Mouse (Mus musculus) ES-CJ7 (cell line): ENCODE data around the gene Tmsb15l.
"Not testable (repeated sequence)": the region's sequence is repeated elsewhere in the genome, so short reads cannot be mapped to it uniquely, and the experiment has no call there.

Source experiments
- DNase-seq: peaks from one replicate; pipeline ENCODE4 v3.0.0; 2011; ENCODE audit warnings: low read depth, low spot score

The Tmsb15l gene

DNA sequence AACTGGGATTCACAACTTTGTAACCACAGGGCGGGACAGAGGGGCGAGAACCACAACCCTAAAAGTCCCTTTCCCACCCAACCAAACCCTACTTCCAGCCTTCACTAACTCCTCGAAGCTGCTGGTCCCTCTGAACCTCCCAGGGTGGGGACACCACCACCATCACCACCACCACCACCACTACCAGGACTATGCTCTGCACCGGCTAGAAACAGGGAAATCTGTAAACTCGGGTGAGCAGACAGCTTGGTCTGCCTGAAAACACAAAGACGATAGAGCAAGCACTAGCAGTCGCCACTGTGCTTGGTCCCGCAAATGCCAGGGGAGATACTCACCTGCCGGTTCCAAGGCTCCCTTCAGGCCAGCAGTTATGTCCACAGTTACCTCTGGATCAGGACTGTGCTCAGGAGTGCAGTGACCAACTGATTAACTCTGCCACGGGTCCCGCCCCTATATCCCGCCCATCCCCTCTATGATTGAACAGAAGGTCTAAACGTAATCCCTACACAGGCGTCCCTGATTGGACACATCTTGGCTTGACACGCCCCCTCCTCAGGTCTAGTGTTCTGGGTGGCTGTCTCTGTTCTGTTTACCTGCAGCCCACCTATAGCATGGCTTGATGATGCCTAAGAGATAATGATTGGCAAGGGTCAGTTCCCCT, at the start of gene Tmsb15l, which contains the start of gene Tmsb15b1:
TSS of gene Tmsb15l (minus strand) at position 446 of the 661 bp plus-strand sequence.
TSS of gene Tmsb15b1 (minus strand) at position 451 of the 661 bp plus-strand sequence.
- peak; percentile 84 for DNase-seq

DNA sequence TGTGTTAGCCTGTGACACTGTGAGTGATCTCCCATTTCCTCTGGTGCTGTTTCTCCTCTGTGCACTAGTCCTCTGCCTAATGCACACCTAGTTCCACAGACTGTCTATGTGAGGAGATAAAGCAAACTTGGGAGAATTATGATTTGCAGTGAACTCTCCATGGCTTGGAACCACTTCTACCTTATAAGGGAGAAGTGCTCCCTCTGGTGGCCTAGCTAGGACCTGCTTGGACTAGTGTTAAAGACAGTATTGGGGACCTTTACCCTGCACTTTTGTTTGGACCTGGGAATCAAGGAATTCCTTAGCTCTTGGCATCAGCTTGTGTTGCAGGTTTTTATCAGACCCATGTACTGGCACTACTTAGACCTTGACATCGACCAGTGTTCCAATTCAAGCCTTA, 42.6 kb upstream of the Tmsb15l start:
- peak; percentile 68 for DNase-seq

DNA sequence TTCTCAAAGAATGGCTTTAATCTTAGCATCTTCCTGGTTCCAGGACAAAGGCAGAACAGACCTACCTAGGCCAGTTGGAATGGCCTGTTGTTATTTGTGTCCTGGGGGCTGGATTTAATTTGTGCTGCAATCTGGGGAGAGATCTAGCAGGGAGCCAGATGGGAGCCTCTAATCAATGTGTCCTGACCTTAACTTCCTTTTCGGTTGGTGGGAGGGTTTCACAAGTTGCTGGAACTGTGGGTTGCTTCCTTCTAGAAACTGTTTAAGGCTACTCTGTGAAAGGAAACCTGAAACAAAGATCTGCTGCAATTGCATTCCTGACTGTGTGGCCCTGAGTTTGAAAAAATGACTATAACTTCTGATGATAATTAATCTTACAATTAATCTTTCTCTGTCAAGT, 41.0 kb upstream of the Tmsb15l start:
- no peak for DNase-seq

DNA sequence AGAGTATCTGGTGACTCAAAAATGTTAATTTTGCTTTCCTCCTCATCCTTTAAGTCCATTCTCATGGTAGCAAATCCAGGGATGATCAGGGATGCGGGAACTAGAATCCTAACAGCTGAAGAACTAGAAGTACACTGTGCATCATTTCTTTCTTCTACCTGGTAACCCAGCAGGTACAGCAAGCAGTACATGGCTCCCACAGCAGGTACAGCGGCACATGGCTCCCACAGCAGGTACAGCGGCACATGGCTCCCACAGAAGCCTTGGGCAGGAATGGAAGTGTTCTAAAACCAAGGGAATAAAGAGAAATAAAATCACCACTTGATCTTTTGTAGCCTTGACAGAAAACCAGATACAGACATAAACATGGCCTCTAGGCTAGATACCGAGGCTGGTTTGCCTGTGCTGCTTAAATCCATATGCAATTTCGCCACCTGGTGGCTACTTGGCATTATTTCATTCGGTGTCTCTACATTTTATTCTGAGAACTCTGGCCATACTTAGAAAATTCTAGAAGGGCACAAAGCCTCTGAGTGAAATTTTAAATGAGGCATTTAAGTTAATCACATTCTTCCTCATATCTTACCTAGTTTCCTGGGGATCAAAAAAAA, 38.5 kb upstream of the Tmsb15l start:
- DNase-seq, result peak; percentile 58

DNA sequence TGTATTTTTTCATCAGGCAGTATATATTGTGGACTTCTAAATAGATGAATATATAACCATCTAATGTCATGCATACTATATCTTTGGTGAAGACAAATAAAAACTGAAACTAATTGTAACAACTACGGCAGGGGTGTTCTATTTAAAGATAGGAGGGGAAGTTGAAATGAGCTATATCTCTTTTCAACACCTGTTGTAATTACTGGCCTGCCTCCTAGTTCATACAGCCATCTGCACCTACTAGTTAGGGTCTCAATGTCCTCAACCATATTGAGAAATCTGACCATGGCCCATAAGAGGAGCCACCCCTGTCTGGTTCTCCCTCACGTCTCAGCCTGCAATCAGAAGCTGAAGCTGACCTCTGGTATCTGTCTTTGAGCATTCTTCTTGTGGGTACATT, 19.6 kb upstream of the Tmsb15l start:
- DNase-seq, result no peak

DNA sequence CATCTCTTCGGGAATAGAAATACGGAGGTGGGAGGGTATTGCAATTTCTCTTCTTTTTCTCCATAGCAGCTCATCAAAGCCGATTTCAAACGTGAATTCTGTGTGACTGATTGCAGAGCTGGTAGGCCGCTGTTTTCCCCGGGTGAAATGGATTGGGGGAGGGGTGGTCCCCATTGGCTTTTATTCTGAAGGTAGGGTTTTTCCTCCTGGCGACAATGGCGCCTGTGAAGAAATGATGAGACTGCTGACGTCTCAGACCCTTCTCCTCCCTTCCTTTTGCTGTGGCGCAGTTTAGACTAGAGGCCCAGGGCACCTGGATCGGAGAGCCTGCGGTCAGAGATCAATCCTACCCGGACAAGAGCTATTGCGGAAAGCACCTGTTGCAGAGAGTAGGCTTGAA, 17.0 kb upstream of the Tmsb15l start:
- peak; percentile 4 for DNase-seq

DNA sequence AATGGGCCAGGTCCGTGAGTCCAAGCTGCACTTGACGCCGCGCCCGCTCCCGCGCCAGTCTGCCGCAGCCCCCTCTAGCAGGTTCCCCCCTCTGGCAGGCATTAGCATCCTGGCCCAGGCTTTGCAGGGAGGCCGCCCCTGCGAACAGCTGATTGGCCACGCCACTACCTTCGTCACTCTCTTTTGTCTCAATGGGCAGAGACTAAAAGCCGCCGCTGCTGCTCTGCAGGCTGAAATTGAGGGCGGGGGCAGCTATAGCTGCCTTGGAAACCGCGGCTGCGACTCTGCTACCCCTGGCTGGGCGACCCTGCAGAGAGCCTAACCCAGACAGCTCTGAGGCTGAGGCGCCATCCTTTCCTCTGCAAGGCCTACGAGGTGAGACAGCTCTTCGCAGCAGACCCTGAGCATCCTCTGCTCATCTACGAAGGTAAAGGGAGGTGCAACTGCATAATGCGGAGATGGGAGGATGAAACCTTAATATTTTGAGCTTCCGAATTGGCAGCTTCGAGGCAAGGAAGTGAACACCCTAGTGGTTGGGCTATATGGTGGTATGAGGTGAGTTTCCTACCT, 16.4 kb upstream of the Tmsb15l start, which contains the start of gene Zcchc18:
TSS of gene Zcchc18 (plus strand) at position 178 of the 570 bp plus-strand sequence.
- DNase-seq, result peak; percentile 82

DNA sequence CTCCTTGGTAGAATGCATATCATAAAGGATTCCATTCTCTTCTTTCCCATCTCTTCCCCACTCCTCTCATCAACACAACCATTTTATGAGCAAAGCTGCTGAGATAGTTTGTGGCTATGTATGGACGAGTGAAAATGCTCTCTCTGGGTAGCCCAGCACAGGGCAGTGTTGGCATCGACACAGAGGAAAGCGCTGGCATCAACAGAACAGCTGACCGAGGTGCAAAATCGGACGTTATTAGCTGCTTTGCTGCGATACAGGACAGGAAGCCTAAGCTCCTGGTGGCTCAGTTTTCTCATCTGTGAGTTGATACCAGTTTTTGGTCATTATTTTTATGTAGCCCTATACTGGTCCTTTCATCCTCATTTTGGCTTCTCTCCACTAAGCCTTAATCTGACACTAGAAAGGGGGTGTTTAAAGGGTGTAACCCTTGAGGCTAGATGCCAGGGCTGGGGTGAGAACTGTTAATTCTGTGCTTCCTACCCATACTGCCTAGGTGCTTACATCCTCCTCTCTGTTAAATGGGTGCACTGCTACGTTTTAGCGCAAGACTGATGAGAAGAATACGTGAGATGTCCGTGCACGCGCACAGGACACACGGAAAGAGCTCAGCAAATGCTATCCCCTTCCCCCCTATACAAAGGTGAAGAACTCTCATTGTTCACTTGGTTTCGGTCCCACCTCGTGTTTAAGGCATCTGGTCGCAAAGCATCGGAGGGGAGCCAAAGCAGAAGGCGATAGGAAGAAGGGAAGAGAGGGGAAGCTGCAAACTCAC, 15.7 kb upstream of the Tmsb15l start:
- no peak for DNase-seq

DNA sequence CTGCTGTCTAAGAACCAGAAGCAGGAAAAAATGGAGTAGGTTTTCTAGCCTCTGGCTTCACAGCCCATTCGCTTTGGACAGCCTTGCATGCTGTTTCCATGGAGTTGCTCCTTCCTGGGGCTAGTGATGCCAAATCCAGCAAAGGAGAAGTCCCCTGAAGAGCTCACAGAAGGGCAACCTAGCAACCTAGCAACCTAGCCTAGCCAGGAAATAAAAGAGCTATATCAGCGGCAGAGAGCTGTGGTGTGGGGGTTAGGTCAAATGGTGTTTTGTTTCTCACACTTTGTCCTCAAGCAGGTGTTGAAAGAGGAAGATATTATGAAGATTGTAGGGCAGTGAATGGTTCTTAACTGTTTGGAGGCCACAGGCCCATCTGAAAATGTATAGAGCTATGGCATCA, 14.6 kb upstream of the Tmsb15l start:
- DNase-seq, result no peak

DNA sequence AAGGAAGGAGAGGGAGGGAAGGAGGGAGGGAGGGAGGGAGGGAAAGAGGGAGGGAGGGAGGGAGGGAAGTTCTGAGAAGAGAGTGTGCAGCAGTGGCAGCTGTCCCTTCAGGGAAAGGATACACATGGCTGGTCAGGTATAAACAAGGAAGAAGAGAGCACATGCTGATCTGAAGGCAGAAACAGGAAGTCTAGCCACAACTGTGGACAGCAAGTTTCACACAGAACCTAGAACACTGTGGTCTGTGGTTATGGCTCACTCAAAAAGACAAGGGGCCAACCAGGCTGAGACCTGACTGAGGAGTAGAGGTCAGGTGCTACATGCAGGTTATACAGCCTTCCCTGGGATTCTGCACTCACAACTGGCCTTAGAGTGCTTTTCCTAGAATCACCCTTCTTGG, 9.4 kb upstream of the Tmsb15l start:
- no peak for DNase-seq

DNA sequence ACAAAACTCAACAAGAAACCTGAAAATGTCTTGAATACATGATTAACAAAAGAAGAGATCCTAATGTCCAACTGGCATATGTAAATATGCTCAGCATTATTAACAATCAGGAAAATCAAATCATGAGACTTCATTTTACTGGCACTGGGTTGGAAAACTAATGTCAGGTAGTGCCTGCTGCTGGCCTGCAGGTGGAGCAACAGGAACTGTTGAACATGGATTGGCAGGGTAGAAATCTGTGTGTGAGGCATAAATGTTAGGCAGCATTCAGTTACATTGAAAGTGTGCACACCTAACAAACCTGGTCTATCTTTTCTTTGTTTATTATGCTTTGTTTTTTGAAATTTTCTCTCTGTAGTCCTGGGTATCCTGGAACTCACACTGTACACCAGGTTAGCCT, 1.9 kb upstream of the Tmsb15l start:
- DNase-seq, result peak; percentile 13

DNA sequence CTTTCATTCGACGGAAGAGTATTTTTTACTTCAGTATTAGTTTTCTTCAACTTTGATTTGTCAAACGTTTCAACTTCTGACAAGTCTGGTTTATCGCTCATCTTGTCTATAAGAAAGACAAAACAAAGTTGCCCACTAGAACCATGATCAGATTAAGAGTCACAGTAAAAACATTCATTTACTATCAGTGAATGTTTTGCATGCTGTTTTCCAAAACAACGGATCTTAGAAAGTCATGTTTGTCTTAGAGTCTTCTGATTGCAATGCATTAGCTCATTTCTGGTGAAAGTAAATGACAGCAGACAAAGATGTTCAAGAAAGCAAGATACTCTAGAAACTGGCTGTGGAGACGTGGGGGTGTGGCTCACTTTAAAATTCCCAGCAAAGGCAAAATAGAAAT, 1.3 kb downstream of the Tmsb15l start, which contains the start of gene Tmsb15b2:
TSS of gene Tmsb15b2 (minus strand) at position 101 of the 400 bp plus-strand sequence.
- DNase-seq, result not testable (repeated sequence)

DNA sequence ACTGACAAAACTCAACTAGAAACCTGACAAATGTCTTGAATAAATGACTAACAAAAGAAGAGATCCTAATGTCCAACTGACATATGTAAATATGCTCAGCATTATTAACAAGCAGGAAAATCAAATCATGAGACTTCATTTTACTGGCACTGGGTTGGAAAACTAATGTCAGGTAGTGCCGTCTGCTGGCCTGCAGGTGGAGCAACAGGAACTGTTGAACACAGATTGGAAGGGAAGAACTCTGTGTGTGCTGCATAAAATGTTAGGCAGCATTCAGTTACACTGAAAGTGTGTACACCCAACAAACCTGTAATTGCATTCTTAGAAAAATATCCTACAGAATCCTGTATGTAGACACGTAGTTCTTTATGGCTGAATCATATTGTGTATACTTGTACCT, 17.0 kb downstream of the Tmsb15l start:
- peak; percentile 8 for DNase-seq

DNA sequence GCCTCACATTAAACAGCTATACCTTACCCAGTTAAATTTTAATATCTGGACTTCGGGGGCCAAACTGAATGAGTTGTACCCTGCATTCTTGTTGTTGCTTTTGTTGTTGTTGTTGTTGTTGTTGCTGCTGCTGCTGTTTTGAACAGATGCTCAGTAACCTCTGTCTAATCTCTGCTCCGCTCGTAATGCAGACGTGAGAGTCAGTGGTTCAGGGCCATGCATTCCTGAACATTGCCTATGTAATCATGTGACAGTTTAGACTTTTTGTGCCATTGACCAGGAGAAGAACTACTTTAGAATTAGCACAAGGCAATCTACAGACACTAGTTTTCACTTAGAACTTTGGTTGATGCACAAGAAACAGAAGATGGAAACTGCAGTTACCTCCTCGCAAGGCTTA, 18.4 kb downstream of the Tmsb15l start:
- DNase-seq, result not testable (repeated sequence)

DNA sequence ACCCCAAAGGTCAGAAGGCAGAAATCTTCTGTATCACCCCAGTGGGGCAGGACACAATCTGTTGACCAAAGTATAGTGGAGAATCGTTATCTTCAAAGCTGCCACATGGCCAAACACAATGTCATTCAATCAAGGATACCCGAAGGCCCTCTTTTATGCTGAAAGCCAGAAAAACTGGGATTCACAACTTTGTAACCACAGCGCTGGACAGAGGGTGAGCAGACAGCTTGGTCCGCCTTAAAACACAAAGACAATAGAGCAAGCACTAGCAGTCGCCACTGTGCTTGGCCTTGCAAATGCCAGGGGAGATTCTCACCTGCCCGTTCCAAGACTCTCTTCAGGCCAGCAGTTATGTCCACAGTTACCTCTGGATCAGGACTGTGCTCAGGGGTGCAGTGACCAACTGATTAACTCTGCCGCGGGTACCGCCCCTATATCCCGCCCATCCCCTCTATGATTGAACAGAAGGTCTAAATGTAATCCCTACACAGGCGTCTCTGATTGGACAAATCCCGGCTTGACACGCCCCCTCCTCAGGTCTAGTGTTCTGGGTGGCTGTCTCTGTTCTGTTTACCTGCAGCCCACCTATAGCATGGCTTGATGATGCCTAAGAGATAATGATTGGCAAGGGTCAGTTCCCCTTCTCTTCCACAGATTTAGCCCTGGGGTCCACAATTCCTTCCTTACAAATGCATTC, 18.9 kb downstream of the Tmsb15l start:
- DNase-seq, result peak; percentile 70

DNA sequence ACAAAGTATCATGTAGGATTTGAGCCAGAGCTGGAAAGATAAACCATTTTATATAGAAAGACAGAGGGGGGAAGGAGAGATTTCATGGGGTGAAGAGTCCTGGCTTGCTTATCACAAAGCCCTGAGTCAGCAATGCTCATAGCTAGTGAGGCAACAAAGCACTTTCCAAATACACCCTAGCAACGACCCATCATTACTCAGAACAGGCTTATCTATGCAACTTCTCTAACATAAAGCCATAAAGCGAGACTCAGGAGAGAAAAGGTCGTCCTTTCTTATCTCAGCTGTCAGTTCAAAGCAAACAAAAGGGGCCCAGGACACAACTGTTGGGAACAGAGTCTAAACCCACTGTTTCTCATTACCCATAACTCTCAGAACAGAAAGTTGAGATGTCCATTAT, 38.7 kb downstream of the Tmsb15l start:
- DNase-seq, result no peak

DNA sequence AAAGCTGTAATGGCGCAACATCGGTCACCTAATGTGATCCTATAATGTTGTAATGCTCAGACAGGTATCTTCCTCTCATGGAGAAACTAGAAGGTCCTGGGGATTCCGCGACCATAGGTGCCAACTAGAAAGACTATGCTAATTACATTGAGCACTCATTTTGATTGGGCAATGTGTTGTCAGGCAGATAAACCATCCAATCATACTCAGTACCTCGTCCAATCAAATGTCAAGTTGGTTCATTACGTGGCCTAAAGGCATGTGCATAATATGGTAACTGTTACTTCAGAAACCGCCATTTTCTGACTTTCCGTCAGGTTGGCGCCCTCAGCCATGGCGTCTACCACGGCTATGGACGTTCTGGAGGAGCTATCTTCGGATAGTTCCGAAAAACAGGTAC, 49.6 kb downstream of the Tmsb15l start, which contains the start of gene H2bfm:
TSS of gene H2bfm (plus strand) at position 295 of the 400 bp plus-strand sequence.
- DNase-seq, result peak; percentile 34

DNA sequence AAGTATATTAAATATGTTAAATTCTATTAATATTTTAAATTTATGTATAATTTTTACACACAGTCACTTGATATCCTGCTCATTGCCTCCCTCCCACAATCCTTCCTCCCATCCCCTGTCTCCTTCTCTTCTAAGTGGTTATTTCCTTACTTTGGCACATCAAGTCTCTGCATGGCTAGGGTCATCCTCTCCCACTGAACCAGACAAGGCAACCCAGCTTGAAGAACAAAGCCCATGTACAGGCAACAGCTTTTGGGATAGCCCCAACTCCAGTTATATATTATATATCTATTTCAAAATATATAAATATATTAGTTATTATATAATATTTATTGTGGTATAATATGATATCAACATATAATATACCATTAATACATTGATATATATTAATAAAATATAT, 50.8 kb downstream of the Tmsb15l start:
- peak; percentile 11 for DNase-seq
